Mouse (Mus musculus) CD4-positive, CD25-positive, alpha-beta regulatory T cell, adult 4 months (primary cell): ENCODE measurements around the gene Nat8f4. TPM values are rescaled to one million over a fixed set of nuclear protein-coding genes. Genes with fewer than 3 reads are reported as not detected.
"Not testable (repeated sequence)": the region's sequence is repeated elsewhere in the genome, so short reads cannot be mapped to it uniquely, and the experiment has no call there.

Experiments
- ATAC-seq: one replicate; pipeline ENCODE4 v1.8.0; 2017
- polyA plus RNA-seq, 2 experiments: library from polyadenylated mRNA; unstranded; fragments of 100-300 nt; shearing (Covaris generic); gene quantifications; one replicate each; pipeline ENCODE4 v1.2.1; 2017

Nat8f4 gene
- polyA plus RNA-seq = 1 to 10 TPM; 4.7 to 8.7 TPM

DNA sequence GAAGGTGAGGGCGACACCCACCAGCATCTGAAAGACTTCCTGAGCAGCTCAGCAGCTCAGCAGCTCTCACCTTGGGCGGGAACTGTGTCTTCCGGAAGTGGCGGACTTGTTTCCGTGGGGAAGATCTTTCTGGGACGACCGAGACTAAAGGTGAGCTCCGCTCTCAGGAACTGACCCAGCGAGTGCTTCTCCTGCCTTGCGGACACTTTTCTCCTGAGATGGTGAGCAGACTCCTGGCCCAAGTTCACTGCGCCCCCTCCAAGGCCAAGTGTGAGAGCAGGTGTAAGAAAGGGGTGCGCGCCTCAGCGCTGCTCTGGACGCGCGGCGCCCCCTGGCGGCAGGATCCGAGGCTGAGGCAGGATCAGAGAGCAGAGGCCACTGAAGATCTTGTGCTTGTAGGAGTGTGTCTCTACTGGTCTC is at the start of gene Nat8f4:
Gene Nat8f4, minus strand, starts transcription at position 243 of the 420 bp plus-strand sequence.
- ATAC-seq = peak; percentile 91

DNA sequence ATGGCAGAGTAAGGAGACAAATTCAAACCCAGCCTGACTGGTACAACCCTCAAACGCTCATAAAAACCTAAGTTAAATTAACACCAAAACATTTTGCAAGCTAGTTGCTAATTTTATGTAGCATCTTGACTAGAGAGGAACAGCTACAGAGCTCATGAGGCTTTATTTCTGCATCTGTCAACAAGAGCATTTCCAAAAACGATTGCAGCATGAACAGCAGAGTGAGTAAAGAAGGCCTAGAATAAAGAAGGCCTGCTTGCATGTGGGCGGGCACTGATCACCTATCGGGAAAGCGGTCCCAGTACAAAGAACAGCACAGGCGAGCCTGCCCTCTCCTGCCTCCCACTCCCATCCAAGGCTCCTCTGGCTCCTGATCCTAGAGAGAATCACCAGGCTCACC is 43.9 kb upstream of the Nat8f4 start:
- no peak for ATAC-seq

DNA sequence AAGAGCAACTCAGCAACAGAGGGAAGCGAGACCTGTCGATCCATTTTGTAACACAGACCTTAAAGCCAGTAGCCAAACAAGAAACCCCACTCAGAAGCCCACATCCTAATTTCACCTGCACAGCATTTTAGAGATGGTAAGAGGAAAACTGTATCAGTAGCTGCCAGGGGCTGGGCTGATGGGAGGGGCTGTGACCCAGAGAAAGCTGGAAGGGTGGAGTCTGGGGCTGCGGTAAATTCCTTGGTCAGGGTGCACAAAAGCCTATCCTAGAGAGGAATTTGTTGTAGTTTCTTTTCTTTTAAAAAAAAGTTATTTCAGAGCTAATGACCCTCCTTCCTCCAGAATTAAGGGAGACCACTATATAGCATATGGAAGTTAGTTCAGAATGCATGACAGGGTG is 37.8 kb upstream of the Nat8f4 start:
- no peak for ATAC-seq

DNA sequence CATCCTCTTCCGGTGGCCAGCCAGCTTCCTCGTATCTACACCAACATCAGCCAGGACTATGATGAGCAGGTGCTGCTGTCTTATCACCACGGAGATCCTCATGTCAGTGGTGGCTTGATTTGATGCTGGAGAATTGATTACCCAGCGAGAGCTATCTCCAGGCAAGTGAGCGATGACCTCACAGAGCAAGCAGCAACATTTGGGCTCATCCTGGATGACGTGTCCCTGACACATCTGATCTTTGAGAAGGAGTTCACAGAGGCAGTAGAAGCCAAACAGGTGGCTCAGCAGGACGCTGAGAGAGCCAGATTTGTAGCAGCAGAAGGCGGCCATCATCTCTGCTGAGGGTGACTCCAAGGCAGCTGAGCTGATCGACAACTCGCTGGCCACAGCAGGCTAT is 34.0 kb upstream of the Nat8f4 start:
- no peak for ATAC-seq

DNA sequence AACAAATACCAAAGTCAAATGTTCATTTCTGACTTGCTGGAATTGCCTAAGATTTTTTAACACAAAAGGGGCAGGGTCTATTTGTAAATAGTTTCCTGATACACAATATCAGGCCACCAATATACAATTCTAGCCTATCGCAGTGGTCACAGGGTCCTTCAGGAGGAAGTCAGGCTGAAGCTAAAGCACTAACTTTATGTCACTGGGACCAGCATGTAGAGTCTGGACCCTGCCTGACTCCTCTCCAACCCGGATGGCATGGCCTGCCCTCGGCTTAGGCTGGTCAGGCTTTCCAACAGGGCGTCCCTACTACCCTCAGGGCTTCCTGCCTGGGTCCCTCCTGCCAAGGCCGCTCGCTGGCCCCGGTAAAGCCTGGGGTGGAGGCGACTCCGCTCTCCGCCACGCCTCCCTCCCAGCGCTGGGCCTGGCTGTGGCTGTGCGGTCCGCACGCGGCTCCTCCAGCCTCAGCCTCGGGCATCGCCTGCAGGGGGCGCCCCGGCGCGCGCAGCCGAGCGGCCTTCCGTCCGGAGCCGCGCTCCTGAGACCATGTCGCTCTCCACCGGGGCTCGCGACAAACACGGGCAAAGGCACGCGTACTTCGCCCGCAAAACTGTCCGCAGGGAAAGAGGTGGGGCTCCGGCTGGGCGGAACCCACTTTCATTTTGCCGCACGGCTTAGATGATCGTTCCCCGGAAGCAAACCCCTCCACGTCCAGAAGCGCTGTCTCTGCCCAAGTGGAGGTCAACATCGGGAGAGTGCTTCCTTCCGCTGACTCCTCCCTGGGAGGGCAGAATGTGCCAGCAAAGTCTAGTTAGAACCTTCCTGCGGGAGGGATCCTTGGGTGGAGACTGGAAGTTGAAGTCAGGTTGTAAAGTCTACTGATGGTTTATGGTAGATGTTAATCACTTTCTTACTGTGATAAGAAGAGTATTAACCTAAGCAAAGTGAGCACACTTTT is 32.1 kb upstream of the Nat8f4 start:
- ATAC-seq = peak; percentile 86

DNA sequence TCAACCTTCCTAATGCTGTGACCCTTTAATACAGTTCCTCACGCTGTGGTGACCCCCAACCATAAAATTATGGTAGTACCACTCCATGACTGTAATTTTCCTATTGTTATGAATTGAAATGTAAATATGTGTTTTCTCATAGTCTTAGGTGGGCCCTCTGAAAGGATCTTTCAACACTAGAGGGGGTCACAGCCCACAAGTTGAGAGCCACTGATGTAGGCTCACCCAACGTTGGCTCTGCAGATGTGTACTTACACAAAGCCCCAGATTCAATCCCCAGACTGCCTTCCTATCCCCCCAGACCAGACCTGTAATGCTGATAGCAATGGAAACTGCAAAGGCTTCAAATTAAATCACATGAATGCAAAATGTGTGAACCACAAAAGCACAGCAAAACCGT is 31.0 kb upstream of the Nat8f4 start:
- no peak for ATAC-seq

DNA sequence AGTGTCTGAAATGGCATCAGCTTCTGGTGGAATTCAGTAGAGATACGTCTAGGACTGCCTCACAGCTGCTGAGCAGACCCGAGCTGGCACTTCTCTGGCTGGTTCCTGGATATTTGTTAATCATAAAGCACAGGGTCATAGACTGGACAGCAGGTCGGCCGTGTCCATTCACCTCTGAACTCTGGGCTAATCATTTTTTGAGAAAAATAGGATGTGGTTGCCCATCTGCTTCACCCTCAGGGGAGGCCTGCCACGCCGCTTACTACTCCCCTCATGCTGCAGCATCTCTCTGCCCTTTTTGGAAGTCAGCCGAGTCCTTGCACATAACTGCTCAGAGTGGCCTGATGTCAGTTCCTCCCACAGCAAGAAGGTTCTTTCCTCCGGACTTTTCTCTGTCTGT is 29.4 kb upstream of the Nat8f4 start:
- ATAC-seq = no peak

DNA sequence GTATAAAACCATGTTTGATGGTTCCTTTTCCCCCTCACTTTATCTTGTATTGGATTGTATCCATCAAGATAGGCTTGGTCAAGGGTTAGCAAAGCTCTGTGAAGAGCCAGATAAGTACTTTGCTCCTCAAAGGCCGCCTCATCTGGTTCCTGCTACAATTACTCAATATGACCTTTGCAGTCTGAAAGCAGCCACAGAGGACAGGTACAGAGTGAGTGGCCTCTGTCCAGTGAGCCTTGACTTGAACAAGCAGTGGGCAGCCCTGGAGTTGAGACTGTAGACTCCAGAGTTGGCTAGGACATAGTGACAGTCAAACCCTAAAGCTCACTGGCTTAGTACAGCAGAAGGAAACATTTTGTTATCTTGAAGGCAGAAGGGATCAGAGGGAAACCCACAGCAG is 24.6 kb upstream of the Nat8f4 start:
- no peak for ATAC-seq

DNA sequence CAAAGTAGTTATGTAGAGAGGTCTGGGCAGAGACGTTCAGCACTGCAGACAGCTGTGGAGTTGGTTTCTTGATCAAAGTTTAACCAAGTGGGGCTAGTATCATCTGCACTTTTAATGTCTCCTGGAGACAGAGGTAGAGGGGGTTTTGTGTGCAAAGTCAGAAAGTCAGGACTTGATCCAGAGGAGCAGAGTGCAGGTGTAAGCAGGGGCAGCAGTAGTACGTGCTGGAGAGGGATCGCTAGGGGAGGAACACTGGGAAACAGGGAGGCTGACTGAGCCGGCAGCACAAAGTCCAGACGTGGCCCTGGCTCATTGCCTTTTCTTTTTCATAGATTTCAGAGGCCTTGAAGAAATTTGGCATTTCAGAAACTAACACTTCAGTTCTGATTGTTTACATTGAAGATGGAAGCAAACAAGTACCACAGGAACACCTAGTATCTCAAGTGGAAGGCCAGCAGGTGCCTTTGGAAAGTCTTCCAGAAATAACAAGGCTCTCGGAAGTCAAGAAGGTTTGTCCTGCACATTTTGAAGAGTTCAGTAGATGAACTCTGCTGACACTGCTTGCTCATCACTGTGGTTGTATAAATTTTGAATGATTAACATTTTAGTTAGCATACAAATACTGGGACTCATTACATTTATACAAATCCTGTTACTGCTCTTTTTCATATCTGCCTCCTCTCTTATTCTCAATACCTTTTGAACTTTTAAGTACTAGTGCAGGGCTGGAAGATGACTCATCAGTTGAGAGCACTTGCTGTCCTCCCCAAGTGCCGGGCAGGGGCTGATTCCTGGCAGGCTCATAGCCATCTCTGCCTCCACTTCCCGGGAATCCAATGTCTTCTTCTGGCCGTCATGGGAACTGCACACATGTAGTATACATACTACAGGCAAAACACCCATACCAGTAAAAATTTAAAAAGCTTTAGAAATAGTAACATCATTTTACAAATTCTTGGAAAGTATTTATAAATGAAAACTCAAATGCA is 23.1 kb upstream of the Nat8f4 start:
- no peak for ATAC-seq

DNA sequence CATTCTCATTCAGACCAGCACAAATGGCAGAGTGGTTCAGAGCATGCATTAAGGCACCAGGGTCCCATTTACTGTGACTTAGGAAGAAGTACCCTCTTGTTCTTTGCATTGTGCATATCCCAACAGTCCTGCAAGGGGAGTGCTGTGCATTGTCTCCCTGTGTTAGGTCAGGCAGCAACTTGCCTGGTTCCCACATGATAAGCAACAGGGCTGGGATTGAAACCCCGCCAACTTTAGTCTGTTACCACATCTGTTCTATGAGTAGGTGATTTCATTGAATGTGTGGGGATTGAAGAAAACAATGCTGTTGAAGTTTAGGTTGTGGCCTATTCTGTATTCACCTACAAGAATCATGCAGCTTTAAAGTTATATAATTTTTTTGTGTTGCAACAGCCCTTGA is 22.0 kb upstream of the Nat8f4 start:
- no peak for ATAC-seq

DNA sequence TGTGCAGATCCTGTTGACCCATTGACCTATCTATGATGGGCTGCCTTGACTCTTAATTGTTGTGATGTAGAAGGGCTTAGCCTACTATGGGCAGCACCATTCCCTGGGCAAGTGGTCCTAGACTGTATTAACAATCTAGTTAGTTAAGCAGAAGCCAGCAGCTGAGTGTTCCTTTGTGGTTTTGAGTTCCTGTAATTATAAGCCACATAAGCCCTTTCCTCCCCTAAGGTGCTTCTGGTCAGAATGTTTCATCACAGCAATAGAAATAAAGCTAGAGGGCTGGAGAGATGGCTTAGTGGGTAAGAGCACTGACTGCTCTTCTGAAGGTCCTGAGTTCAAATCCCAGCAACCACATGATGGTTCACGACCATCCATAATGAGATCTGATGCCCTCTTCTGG is 19.0 kb upstream of the Nat8f4 start:
- no peak for ATAC-seq

DNA sequence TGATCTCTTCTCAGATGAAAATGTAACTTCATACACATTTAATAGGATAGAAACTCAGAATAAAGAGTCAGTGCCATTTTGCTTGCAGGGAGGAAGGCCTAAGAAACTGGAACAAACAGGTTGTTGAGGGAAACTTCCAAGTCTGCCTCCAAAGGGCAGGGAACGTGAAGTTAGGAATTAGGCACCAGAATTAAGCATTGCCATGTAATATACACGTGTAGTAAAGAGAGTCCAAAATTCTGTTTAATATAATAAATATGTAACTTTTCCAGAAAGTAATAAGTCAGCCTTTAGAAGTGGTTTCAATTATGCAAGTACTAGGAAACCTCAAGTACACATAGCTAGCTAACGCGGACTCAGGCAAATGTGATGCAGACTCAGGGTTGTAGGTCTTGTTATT is 14.7 kb upstream of the Nat8f4 start:
- no peak for ATAC-seq

DNA sequence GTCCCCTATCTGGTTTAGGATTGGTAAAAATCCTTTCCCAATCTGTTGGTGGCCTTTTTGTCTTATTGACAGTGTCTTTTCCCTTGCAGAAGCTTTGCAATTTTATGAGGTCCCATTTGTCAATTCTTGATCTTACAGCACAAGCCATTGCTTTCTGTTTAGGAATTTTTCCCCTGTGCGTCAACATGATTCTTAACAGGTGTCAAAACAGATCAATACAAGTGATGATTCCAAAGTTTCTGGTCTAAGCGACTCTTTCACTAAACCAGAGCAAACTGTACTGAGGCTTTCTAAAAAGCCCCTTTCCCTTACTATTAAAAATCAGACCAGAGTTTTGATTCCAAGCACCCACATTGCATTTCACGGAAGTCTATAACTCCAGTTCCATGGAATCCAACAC is 13.7 kb upstream of the Nat8f4 start:
- not testable (repeated sequence) for ATAC-seq

DNA sequence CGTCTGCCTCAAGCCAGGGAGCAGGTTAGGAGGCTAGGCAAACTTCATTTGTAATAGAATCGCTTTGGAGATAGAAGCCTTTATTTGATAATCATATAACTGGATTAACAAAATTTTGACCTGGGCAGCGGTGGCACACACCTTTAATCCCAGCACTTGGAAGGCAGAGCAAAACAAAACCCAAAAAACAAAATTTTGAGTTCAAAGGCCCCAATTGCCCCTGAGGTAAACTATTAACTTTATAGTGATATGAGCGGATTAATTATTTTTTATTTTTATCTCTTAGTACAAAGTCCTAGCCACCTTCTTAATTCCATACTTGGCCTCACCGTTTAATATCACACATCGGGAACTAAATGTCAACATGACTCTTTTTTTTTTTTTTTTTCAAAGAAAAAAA is 11.9 kb upstream of the Nat8f4 start:
- ATAC-seq = no peak

DNA sequence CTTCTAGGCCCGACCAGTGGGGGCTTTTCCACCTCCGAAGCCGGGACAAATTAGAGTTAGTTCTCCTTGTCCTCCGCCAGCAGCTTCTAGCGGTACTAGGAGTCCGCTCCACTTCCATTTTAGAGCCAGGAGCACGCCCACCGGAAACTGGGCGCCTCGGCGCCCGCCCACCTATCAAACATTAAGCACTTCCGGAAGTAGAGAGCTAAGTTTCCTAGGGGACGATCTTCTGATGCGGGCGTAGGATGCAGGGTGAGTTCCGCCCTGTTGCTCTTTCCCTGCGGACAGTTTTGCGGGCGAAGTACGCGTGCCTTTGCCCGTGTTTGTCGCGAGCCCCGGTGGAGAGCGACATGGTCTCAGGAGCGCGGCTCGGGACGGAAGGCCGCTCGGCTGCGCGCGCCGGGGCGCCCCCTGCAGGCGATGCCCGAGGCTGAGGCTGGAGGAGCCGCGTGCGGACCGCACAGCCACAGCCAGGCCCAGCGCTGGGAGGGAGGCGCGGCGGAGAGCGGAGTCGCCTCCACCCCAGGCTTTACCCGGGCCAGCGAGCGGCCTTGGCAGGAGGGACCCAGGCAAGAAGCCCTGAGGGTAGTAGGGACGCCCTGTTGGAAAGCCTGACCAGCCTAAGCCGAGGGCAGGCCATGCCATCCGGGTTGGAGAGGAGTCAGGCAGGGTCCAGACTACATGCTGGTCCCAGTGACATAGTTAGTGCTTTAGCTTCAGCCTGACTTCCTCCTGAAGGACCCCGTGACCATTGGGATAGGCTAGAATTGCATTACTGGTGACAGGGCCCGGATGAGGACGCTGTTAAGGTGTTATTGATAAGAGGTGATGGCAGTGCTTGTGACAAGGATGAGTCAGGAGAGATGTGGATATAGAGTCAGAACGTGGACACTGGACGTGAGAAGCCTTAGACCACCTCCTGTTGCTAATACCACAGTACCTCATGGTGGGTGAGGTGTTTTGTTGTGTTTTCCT is 11.1 kb upstream of the Nat8f4 start, which contains the start of gene Nat8f1:
Gene Nat8f1, minus strand, starts transcription at position 149 of the 975 bp plus-strand sequence.
- peak; percentile 95 for ATAC-seq

DNA sequence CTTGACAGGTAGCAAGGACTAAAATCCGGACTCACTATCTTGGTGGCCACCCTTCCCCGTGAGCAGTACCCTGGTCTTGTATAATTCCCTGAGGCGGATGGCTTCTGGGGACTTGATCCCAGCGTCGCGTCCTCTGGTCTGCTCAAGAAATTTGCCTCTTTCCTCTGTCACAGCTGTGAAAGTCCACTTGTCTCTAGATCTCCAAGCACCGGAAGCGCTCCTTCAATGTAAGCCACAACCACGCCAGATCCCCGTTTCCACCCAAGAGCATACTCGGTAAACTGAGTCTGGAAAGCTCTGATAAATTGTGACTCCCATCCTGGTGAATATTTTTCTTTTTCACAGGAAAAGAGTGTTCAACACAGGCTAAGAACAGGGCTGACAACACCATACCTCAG is 10.5 kb upstream of the Nat8f4 start:
- peak; percentile 26 for ATAC-seq

DNA sequence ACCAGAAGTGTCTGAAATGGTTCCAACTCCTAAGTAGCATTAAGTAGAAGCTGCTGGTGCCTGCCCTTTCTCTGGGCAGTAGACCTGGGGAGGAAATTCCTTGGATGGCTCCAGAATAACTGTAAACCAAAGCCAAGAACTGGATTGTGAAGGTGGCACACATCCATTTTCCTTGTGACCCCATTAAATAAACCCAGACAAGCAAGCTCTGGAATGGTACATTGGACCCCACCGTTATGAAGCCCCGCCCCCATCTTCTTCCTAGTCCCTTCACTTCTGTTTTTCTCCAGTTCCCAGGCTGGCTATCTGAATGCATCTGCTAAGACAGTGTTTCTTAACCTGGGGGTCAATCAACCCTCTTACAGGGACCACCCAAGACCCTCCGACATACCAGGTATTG is 6.9 kb upstream of the Nat8f4 start, which contains the start of gene Tprkb:
Gene Tprkb, plus strand, starts transcription at position 279 of the 400 bp plus-strand sequence.
- ATAC-seq = no peak

DNA sequence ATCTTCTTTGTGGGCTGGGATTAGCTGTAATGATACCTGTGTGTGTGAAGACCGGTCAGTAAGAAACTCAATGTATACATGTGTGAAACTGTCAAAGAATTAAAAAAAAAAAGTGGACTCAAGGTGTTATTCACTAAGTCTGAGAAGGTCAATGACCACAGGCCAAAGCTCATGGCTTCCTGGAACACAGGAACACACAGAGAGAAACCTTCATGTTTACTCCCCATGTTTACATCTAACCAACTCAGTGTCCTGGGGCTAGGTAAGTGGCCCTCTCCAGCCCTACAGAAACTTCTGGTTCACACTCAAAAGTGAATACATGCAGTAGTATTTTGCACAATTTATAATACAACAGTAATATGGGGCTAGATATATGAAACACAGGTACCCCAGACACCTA is 5.0 kb upstream of the Nat8f4 start:
- ATAC-seq = no peak

DNA sequence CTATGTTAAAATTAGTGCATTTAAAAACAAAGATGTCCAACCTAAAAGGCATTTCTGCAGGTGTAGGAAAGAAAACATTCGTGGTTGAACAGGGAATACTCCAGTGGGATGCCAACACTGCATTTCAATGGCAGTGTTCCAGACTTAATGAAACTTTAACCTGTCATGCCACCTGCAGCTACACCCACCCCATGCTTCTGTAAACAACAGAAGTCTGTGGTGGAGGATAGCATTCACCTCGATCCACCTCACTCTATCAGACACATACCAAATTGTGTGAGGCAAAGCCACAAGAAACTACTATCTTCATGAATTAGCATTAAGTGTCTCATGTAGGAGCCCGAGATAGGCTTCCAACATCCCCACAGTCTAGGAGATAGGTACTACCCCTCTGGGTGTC is 3.7 kb upstream of the Nat8f4 start:
- no peak for ATAC-seq

DNA sequence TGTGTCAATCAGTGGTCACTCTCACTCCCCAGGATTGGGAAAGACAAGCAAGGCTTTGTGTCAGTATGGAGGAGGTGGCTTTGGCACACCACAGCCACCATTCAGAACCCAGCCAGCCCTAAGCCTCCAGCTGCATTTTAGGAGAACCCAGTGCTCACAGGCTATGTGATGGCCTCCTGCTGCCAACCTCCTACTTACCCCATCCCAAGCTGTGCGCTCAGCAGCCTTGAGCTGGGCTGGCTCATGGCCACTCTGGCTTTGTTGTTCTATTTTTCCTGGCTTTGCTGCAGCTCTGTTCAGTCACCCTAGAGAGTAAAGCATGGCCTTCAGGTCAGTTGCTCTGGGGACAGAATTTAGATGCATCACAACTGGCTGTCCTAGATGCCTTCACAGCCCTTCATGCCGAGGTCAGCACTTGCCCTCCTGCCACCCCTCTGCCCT is 2.2 kb upstream of the Nat8f4 start:
- ATAC-seq = not testable (repeated sequence)

DNA sequence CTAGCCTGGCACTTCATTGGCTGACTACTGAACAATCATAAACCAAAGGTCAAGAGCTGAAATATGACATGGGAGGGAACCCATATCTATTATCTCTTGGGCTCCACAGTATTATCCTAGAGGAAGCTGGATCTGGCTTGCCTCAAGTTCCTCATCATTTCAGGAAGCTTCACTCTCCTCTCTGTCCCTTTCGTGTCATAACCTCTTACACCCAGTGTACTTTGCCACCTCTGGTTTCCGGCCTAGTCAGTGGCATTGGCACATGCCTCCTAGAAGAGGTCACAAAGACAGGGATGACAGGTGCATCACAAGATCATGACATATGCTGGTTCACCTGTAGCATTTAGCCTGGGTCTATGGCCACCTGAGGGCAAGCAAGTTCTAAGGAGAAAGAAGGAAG is 2.4 kb downstream of the Nat8f4 start:
- no peak for ATAC-seq
